Mouse (Mus musculus) G1E-ER4 (cell line): ENCODE data around the gene Mocs1. TPM values are rescaled to one million over a fixed set of nuclear protein-coding genes. Genes with fewer than 3 reads are reported as not detected.

Experiments used
- GATA1 ChIP-seq: IDR thresholded peaks from one replicate; pipeline ENCODE4 v1.8.0; 2012; ENCODE audit warnings: low read length, inconsistent platforms
- polyA plus RNA-seq: library from polyadenylated mRNA; stranded (reverse); fragments of >175 nt; gene quantifications from 2 replicates; pipeline ENCODE4 v1.2.3, GENCODE M21; 2012

Mocs1 gene
- polyA plus RNA-seq, 1 experiment, result 62.7 TPM

- no peak for TF ChIP-seq GATA1
Measured at GRCm38 (mm10) chr17:49449230-49449608, 21.1 kb downstream of the Mocs1 start.

DNA sequence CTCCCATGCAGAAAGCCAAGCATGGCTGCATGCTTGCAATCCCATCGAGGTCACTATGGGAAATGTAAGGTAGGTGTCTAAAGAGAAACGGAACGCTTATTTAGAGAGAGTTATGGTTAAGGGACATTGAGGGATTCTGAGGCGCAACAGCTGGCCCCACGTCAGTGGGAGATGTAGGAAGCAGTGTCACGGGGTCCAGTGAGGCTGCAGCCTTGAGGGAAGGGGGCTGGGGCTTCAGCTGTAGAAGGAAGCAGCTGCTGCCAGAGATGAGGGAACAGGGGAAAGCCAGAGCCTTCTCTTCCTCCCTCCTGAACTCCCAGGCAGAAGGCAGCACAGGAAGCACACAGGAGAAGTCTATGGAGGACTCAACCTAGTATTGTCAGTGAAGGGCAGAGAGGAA lies 22.8 kb downstream of the Mocs1 start:
- no peak for TF ChIP-seq GATA1

DNA sequence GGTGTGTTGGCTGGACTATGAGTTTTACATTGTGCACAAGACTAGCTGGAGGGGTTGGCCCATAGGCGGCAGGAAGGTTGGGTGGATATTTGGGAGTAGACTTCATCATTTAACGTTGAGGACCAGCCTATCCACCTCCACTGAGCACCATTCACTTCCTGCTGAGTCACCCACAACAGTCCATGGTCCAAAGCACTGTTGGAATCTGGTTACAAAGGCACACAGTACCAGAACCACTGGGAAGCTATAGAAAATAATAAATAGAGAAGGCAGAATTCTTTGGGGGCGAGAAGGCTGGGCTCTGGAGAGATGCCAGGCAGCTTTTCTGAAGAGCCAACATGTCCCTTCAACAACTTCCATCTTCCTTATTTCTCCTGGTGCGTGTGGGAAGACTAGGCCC lies 28.2 kb downstream of the Mocs1 start:
- no peak for TF ChIP-seq GATA1

DNA sequence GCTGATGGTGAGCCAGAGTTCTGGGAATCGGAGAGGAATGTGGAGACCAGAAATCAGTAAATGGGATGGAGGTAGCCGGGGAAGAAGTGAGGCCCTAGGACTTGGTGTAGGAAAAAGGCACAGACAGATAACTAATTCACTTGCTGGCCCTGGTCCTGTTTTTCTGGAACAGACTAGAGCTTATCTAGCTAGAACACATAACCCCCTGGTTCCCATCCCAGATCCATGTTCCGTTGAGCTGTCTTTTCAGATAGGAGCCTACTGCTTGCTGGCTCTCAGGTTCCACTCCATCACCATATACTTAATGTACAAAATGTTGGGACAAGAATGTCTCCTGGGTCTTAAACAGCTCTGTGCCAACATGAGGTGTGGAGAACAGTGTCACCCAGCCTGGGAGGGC lies 29.7 kb downstream of the Mocs1 start:
- no peak for TF ChIP-seq GATA1

DNA sequence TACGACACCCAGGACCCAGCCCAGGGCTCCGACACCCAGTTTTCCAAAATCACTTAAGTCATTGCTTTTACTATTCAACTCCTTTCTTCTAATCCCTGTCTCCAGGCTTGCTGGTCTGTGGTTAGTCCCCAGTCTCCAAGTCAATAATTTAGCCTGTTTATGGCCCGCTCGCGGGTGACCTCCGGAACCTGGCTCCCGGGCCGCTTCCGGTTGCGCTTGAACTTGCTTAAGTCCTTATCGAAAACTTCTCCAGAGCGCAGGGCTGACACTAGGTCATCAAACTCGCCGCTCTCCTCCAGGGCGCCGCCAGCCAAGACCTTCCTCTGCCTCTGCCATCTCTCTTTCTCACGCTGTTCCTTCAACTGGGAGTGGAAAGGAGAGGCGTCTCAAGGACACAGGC lies 30.2 kb downstream of the Mocs1 start:
- no peak for TF ChIP-seq GATA1

GRCm38 (mm10) chr17:49464884-49465283 lies 36.7 kb downstream of the Mocs1 start:
- TF ChIP-seq GATA1, result no peak

DNA sequence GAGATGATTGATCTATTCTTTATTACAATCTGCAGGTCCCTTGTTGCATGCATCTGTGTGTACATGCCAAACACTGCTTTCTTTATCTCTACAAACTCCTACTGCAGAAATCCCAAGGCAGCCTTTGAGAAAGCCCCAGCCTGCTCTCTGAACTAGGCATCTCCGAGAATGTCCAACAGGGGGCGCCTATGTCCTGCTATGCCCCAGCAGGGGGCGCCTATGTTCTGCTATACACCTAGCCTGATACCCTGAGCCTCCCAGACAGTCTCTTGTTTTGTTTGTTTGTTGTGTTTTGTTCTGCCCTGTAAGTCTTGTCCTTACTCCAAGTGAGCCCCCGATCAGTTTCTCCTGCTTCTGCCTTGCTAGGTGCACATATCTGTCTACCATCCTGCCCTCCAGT lies 40.1 kb downstream of the Mocs1 start:
- no peak for TF ChIP-seq GATA1

DNA sequence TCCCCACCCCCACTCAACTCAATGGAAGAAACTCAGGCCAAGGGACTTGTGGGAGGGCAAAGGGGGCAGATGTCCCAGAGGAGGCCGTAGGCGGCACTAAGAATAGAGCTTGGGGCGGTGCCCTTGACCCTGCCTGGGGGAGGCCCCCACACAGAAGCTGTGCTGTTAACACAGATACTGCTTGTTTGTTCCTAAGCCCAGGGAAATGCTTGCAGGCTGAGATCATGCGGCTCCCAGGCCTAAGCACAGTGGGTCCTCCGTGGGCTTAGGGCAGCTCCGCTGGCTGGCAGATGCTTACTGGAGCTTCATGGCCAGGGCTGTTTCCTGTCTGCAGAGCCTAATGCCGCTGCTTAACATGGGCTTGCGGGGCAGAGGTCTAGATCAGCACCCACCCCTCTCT lies 44.5 kb downstream of the Mocs1 start:
- no peak for TF ChIP-seq GATA1

DNA sequence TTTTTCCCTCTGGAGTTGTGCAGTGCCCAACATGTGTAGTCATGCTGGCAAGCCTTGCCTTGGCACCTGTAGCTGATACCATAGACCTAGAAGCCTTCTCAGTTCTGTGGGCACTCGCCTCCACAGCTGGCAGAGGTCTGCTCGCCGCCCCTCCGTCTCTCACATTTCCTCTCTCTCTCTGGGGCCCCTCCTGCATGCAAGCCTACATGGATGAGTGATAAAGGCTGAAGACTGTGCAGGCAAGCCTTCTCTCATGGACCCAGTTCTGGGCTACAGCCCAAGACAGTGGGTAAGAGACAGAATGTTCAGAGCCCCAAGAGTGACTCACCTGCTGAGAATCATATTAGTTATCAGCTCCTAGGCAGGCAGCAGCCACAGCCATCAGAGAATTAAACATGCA lies 45.9 kb downstream of the Mocs1 start:
- TF ChIP-seq GATA1, result no peak

DNA sequence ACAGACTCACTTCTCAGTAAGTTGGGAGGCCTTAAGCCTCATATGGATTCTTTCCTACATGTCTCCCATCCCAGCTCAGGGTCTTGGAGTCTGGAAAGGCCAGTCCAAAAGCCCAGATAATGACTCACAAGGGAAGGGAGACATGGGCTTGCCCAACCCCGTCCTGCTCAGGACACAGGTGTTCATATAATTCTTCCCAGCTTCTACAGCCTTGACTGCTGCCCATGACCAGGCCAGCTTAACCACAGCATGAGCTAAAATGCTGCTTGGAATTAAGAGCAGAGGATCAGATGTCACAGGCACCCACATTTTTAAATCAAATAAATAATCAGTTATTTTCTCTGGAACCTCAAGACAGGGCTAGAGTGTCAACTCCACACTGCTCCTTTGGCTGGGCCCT lies 47.0 kb downstream of the Mocs1 start:
- TF ChIP-seq GATA1, result no peak

DNA sequence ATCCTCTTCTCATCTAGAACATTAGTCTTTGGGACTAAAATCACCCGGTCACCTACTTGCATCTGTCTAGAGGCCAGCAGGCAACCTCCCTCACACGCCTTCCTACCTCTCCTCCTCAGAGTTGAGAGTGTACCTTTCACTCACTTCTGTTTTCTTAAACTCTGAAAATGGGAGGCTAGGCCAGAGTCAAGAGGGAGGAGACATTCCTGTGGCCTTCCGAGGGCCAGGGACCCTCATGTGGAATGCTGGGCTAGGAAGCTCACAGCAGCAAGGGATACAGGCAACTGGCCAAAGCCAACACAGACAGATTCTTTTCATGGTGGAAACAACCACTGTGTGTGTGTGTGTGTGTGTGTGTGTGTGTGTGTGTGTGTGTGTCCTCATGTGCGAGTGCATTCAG lies 49.2 kb downstream of the Mocs1 start:
- no peak for TF ChIP-seq GATA1

DNA sequence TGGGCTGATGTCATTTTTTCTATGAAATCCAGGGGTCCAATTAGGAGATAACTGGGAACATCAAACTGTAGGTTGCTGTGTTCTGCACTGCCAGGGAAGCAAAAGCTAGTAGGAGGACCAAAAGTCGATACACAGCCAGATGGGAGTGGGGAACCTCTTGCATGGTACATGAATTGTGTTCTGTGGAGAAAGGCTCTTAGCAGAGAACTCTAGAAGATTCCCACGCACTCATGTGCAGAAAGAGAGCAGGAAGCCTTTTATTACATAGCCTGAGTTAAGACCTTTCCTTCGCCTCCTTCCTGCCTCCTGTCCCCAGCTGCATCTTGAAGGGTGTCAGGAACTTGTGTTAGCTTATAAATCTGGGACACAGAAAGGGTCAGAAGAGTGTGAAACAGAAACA lies 53.7 kb downstream of the Mocs1 start:
- TF ChIP-seq GATA1, result no peak

- no peak for TF ChIP-seq GATA1
Measured at GRCm38 (mm10) chr17:49484435-49484834, 56.3 kb downstream of the Mocs1 start.

- TF ChIP-seq GATA1, result no peak
Measured at GRCm38 (mm10) chr17:49489098-49489497, 60.9 kb downstream of the Mocs1 start.

GRCm38 (mm10) chr17:49493276-49493675 lies 65.1 kb downstream of the Mocs1 start:
- TF ChIP-seq GATA1, result no peak

GRCm38 (mm10) chr17:49498169-49498568 lies 70.0 kb downstream of the Mocs1 start:
- TF ChIP-seq GATA1, result no peak

DNA sequence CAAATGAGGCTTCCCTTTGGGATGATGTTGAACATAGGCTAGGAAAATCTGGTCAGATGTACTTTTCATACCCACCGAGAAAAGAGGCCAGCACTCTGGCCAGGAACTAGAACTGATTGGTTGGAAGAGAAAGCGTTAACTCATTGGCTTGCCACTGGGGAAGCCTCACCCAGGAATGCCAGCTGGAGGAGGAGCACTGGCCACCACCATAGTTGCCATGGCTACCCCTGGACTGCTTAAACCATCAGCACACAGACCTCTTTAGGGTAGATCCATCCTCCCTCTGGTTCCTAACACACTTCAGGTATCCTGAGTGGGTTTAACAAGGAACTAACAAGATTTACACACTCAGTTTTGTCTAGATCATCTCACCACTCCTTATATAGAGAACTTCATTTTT lies 71.5 kb downstream of the Mocs1 start:
- TF ChIP-seq GATA1, result no peak

- TF ChIP-seq GATA1, result no peak
Measured at GRCm38 (mm10) chr17:49500234-49500633, 72.1 kb downstream of the Mocs1 start.

DNA sequence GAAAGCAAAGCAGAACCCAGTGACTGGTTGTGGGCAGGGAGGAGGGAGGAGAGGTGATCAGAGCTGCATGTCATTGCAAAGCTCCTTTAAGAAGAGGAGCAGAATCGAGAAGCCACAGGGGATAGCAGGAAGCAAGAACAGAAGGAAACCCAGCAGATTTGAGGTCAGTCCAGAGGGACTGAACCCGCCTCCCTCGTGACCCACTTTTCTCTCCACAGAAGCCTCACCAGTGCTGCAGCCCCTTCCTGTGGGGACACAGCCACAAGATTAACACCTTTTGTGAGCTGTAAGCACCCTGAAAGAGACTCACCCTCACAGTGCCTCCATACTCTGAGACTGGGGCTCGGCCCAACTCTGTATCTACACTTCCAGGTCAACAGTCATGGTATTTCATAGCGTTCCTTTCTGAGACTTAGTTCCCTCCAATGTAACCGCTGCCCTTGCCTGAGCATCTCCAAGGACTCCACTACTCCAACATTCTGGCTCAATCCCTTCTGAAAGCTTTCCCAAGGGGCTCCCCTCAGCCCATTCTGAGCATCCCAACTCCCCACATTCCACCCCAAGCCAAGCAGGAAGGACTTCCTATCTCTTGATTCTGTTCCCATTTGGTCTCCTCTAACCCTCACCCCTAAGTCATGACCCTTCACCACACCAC lies 75.2 kb downstream of the Mocs1 start:
- no peak for TF ChIP-seq GATA1

Other genes with a start within 250 kb of the Mocs1 start
- gene Daam2, start 136.0 kb downstream of the Mocs1 start, polyA plus RNA-seq, result not detected in 2 replicates
- gene Kif6, start 186.8 kb downstream of the Mocs1 start, polyA plus RNA-seq, result not detected in 2 replicates